Mouse (Mus musculus): ENCODE data around the gene Slc36a3.

GRCm38 (mm10) chr11:55155070-55155421, 3.5 kb upstream of the Slc36a3 start:
- no peak for TF ChIP-seq POLR2A (IDR thresholded peaks at IDR 0.05; ENCODE audit: borderline replicate concordance, insufficient read depth, low read length)
- no peak for TF ChIP-seq CTCF (IDR thresholded peaks at IDR 0.05; ENCODE audit: borderline replicate concordance, insufficient read depth, low read depth, low read length)

All from cerebellum, adult 2 months (tissue).